Mouse (Mus musculus) brain, adult 2 months (tissue): ENCODE measurements around the gene Kcnj15.

Experiments
- DNase-seq: peaks from one replicate; pipeline ENCODE4 v3.0.0; 2011; ENCODE audit warnings: low read depth, low spot score

Kcnj15 gene

GRCm38 (mm10) chr16:95257266-95257894 is at the start of gene Kcnj15:
TSS of gene Kcnj15 (plus strand) at chr16:95257558.
- DNase-seq = no peak

GRCm38 (mm10) chr16:95208243-95208642 is 49.1 kb upstream of the Kcnj15 start:
- no peak for DNase-seq

GRCm38 (mm10) chr16:95209011-95209466 is 48.3 kb upstream of the Kcnj15 start:
- peak; percentile 70 for DNase-seq

GRCm38 (mm10) chr16:95214251-95215197 is 42.8 kb upstream of the Kcnj15 start:
- no peak for DNase-seq

GRCm38 (mm10) chr16:95215782-95216181 is 41.6 kb upstream of the Kcnj15 start:
- no peak for DNase-seq

GRCm38 (mm10) chr16:95216346-95216745 is 41.0 kb upstream of the Kcnj15 start:
- DNase-seq = no peak

GRCm38 (mm10) chr16:95216824-95217223 is 40.5 kb upstream of the Kcnj15 start:
- DNase-seq = no peak

- no peak for DNase-seq
Observed at GRCm38 (mm10) chr16:95218783-95219182, 38.6 kb upstream of the Kcnj15 start.

- DNase-seq = no peak
Observed at GRCm38 (mm10) chr16:95219459-95219858, 37.9 kb upstream of the Kcnj15 start.

GRCm38 (mm10) chr16:95221051-95221450 is 36.3 kb upstream of the Kcnj15 start:
- no peak for DNase-seq

GRCm38 (mm10) chr16:95222026-95222718 is 35.2 kb upstream of the Kcnj15 start:
- no peak for DNase-seq

- DNase-seq = no peak
Observed at GRCm38 (mm10) chr16:95223435-95223834, 33.9 kb upstream of the Kcnj15 start.

GRCm38 (mm10) chr16:95225285-95225684 is 32.1 kb upstream of the Kcnj15 start:
- peak; percentile 35 for DNase-seq

- DNase-seq = no peak
Observed at GRCm38 (mm10) chr16:95231768-95232167, 25.6 kb upstream of the Kcnj15 start.

GRCm38 (mm10) chr16:95234891-95235548 is 22.3 kb upstream of the Kcnj15 start:
- no peak for DNase-seq

- DNase-seq = no peak
Observed at GRCm38 (mm10) chr16:95239209-95239925, 18.0 kb upstream of the Kcnj15 start.

- DNase-seq = no peak
Observed at GRCm38 (mm10) chr16:95240688-95241087, 16.7 kb upstream of the Kcnj15 start.

- peak; percentile 65 for DNase-seq
Observed at GRCm38 (mm10) chr16:95241581-95241980, 15.8 kb upstream of the Kcnj15 start.

- no peak for DNase-seq
Observed at GRCm38 (mm10) chr16:95242114-95242513, 15.2 kb upstream of the Kcnj15 start.

GRCm38 (mm10) chr16:95243401-95243800 is 14.0 kb upstream of the Kcnj15 start:
- no peak for DNase-seq
